Mouse (Mus musculus) mesoderm, embryonic 11.5 days (tissue): ENCODE results near the gene Dgkz.

Experiments
- DNase-seq: peaks from one replicate; pipeline ENCODE4 v3.0.0-alpha.2; 2012; ENCODE audit warnings: low read depth, low spot score

Gene Dgkz

GRCm38 (mm10) chr2:91939303-91939935 lies 36.2 kb downstream of the Dgkz start:
- DNase-seq = no peak

- DNase-seq = no peak
Observed at GRCm38 (mm10) chr2:91936154-91936553, 39.5 kb downstream of the Dgkz start.

- no peak for DNase-seq
Observed at GRCm38 (mm10) chr2:91934826-91935525, 40.7 kb downstream of the Dgkz start.

- no peak for DNase-seq
Observed at GRCm38 (mm10) chr2:91934016-91934415, 41.6 kb downstream of the Dgkz start.

- no peak for DNase-seq
Observed at GRCm38 (mm10) chr2:91933471-91933870, 42.2 kb downstream of the Dgkz start.

GRCm38 (mm10) chr2:91932737-91933350 lies 42.8 kb downstream of the Dgkz start:
- DNase-seq = no peak

GRCm38 (mm10) chr2:91932160-91932711 lies 43.4 kb downstream of the Dgkz start, which contains the start of gene Mdk:
Gene Mdk (minus strand): TSS chr2:91932297.
- DNase-seq = peak; percentile 74

GRCm38 (mm10) chr2:91931328-91932159 lies 44.1 kb downstream of the Dgkz start:
- peak; percentile 90 for DNase-seq

- no peak for DNase-seq
Observed at GRCm38 (mm10) chr2:91930761-91931291, 44.8 kb downstream of the Dgkz start.

GRCm38 (mm10) chr2:91929936-91930335 lies 45.7 kb downstream of the Dgkz start:
- DNase-seq = peak; percentile 93

GRCm38 (mm10) chr2:91929455-91929854 lies 46.2 kb downstream of the Dgkz start:
- DNase-seq = no peak

GRCm38 (mm10) chr2:91928534-91929350 lies 46.9 kb downstream of the Dgkz start:
- DNase-seq = no peak

GRCm38 (mm10) chr2:91927826-91928533 lies 47.7 kb downstream of the Dgkz start:
- DNase-seq = peak; percentile 88

GRCm38 (mm10) chr2:91926949-91927348 lies 48.7 kb downstream of the Dgkz start, which contains the start of gene Chrm4:
Gene Chrm4 (plus strand): TSS chr2:91927249.
- DNase-seq = no peak

- no peak for DNase-seq
Observed at GRCm38 (mm10) chr2:91925442-91925841, 50.2 kb downstream of the Dgkz start.

GRCm38 (mm10) chr2:91924726-91925125 lies 50.9 kb downstream of the Dgkz start:
- no peak for DNase-seq

- peak; percentile 85 for DNase-seq
Observed at GRCm38 (mm10) chr2:91923415-91924337, 52.0 kb downstream of the Dgkz start.

GRCm38 (mm10) chr2:91922586-91923414 lies 52.9 kb downstream of the Dgkz start:
- DNase-seq = no peak
